8 mouse cellular contexts compared by ENCODE assay signal in the genomic region with DNA sequence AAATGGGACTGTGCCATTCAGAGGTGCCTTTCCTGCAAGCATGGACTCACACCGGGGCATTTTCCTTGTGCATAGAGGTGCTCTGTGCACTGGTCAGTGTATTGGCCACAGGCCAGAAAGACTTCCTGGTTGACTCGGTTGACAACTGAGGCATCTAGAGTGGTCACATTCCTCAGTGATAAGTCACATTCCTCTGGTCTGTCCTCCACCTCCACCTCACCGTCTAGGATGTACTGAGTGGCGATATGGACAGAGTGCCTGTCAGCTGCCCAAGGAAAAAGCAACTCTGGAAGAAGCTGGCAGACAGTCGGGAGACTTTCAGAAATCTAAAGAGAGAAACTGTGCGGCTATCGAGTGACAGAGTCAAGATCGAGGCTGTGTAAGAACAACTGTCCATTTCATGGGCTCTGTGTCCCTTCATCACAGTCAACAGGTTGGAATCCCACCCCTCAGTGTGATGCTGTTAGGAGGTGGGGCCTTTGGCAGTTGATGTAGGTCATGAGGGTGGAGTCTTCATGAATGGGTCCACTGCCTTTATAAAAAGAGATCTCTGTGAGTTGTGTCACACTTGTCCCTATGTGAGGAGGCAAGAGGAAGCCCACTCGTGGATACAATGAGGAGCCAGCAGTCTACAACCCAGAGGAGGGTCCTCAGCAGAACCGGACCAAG. TPM values are rescaled to one million over a fixed set of nuclear protein-coding genes. Genes with fewer than 3 reads are reported as not detected.
DNase-seq lines count a peak whose midpoint lies in the region; ATAC-seq and TF ChIP-seq lines count a peak whose summit lies in the region.

Gene Tdrd7, plus strand, starts transcription at position 564 of the 669 bp plus-strand sequence.

- peak within 1 kb of the TSS; percentile 93 for H3K27ac ChIP-seq in liver, adult 2 months (replicated peaks; ENCODE audit: insufficient read depth, low read depth, low read length)
- peak within 1 kb of the TSS; percentile 75 for H3K27ac ChIP-seq in heart, embryonic 11.5 days (ENCODE audit: low read depth, low read length)

- peak within 1 kb of the TSS; percentile 34; the same call in 1 of the 2 replicates for H3K9ac ChIP-seq in liver, adult 2 months (ENCODE audit: low read depth, low read length)
- peak within 1 kb of the TSS; percentile 47 for H3K9ac ChIP-seq in heart, embryonic 11.5 days (ENCODE audit: low read depth, low read length)

- H3K4me3 ChIP-seq in liver, adult 2 months (ENCODE audit: insufficient read depth, low read depth, low read length) = no peak within 1 kb of the TSS
- H3K4me3 ChIP-seq in heart, embryonic 11.5 days (ENCODE audit: low read depth, low read length) = peak within 1 kb of the TSS; percentile 23
- H3K4me3 ChIP-seq in lung, adult 2 months (replicated peaks; ENCODE audit: extremely low read depth, low read depth, low read length) = no peak within 1 kb of the TSS

- peak; percentile 12 for DNase-seq in liver, adult 2 months (ENCODE audit: extremely low read depth, low read depth, low spot score)
- no peak for DNase-seq in liver
- DNase-seq in kidney, postnatal 10 days = peak; percentile 69
- DNase-seq in lung, adult 2 months = peak; percentile 36
- peak; percentile 18 for DNase-seq in retina, embryonic 14.5 days (ENCODE audit: low spot score)
- no peak for DNase-seq in embryo, embryonic 9.5 days (ENCODE audit: extremely low spot score)
- DNase-seq in spleen, postnatal 36 days (ENCODE audit: low spot score in 2 of 2) = no peak

- TF ChIP-seq POLR2A in liver, adult 2 months (IDR thresholded peaks at IDR 0.05; ENCODE audit: extremely low read depth, insufficient read depth, low read length) = no peak
- TF ChIP-seq POLR2A in lung, adult 2 months (IDR thresholded peaks at IDR 0.05; ENCODE audit: borderline replicate concordance, extremely low read depth, low read depth, low read length) = no peak

- peak; percentile 62; the same call in 1 of the 2 replicates for ATAC-seq in heart, embryonic 11.5 days (replicated peaks; ENCODE audit: insufficient number of reproducible peaks, low FRiP score, low TSS enrichment)

- H3K27me3 ChIP-seq in liver, adult 2 months (ENCODE audit: control insufficient read depth, insufficient read depth, low read length) = no peaks in the 10 kb centered on the region
- no peaks in the 10 kb centered on the region for H3K27me3 ChIP-seq in heart, embryonic 11.5 days (ENCODE audit: control insufficient read depth, insufficient read depth, low read length)

- WGBS in liver, adult 2 months = 52% methylated on average over 10 of the region's 10 CpGs
- 25% methylated on average over 10 of the region's 10 CpGs for WGBS in heart, embryonic 11.5 days (ENCODE audit: insufficient replicate concordance)
- WGBS in lung, adult 2 months = 35% methylated on average over 10 of the region's 10 CpGs

- no peak for TF ChIP-seq CTCF in liver, adult 2 months (IDR thresholded peaks at IDR 0.05; ENCODE audit: low read depth, low read length)
- TF ChIP-seq CTCF in lung, adult 2 months (IDR thresholded peaks at IDR 0.05; ENCODE audit: insufficient read depth, low read length) = no peak

- peak within 1 kb of the TSS; percentile 67 for H3K4me2 ChIP-seq in heart, embryonic 11.5 days

- H3K79me2 ChIP-seq in liver, adult 2 months (ENCODE audit: control insufficient read depth, insufficient read depth, low read length) = no peaks in the 10 kb centered on the region

- H3K4me1 ChIP-seq in liver, adult 2 months (ENCODE audit: control insufficient read depth, insufficient read depth, low read length) = peaks cover 41% of the 10 kb centered on the region
- H3K4me1 ChIP-seq in heart, embryonic 11.5 days (ENCODE audit: control insufficient read depth, insufficient read depth, low read length) = peaks cover 35% of the 10 kb centered on the region
- H3K4me1 ChIP-seq in lung, adult 2 months (ENCODE audit: control insufficient read depth, insufficient read depth, low read length) = peaks cover 10% of the 10 kb centered on the region

- H3K9me3 ChIP-seq in heart, embryonic 11.5 days (replicated peaks; ENCODE audit: control insufficient read depth, low read length) = no peaks in the 10 kb centered on the region

- no peaks in the 10 kb centered on the region for H3K36me3 ChIP-seq in liver, adult 2 months (ENCODE audit: control insufficient read depth, insufficient read depth, low read length)
- H3K36me3 ChIP-seq in heart, embryonic 11.5 days (ENCODE audit: control insufficient read depth, insufficient read depth, low read length) = no peaks in the 10 kb centered on the region

RNA-seq across cellular contexts. Expression of gene Tdrd7, which starts in this region (rescaled TPM):
- 27.0 and 27.8 TPM in 2 replicates for total RNA-seq in liver, adult 2 months (2014; rRNA removed)
- polyA plus RNA-seq in liver, adult 2 months (2012; rRNA removed) = 10.9 and 11.3 TPM in 2 replicates
- polyA plus RNA-seq in heart, embryonic 11.5 days (2014; fragmentation: Nextera tagmentation; extraction: Ambion mirVana) = 19.1 and 19.2 TPM in 2 replicates
- 12.6 and 19.1 TPM in 2 replicates for polyA plus RNA-seq in lung, adult 2 months (2012; rRNA removed)

Comparison
In these comparisons a context has a peak if more than half of its experiments do, and no peak if none do; other contexts are left out.
1. DNase-seq: peak in liver, adult 2 months (single experiment), kidney, postnatal 10 days (single experiment), lung, adult 2 months (single experiment) and retina, embryonic 14.5 days (single experiment); none in liver (single experiment), embryo, embryonic 9.5 days (single experiment) and spleen, postnatal 36 days (0 of 2).